Mouse (Mus musculus) forebrain, embryonic 14.5 days (tissue): ENCODE data around the gene Arsa. TPM values are rescaled to one million over a fixed set of nuclear protein-coding genes. Genes with fewer than 3 reads are reported as not detected.

ENCODE experiments used
- ATAC-seq: fragments of 200-750 bp; cut with Nextera tagmentation; 2 replicates; pipeline ENCODE4 v1.8.0; 2017; ENCODE audit warnings: mild to moderate bottlenecking, moderate library complexity
- DNase-seq: peaks from one replicate; pipeline ENCODE4 v3.0.0-alpha.2; 2015; ENCODE audit warnings: low spot score
- H3K27ac ChIP-seq: fragments of 300-500 bp; sonication (generic); 2 replicates; pipeline ENCODE4 v1.5.1; 2014; ENCODE audit warnings: low read depth, mild to moderate bottlenecking, control low read depth, low read length, moderate library complexity
- H3K27me3 ChIP-seq: fragments of 300-500 bp; sonication (generic); replicated peaks from 2 replicates; pipeline ENCODE4 v1.6.1; 2014; ENCODE audit warnings: low read length, control low read depth, mixed read lengths; ENCODE audit not compliant: control insufficient read depth, insufficient read depth
- H3K36me3 ChIP-seq: fragments of 300-500 bp; sonication (generic); 2 replicates; pipeline ENCODE4 v1.6.1; 2014; ENCODE audit warnings: low read length, control low read depth; ENCODE audit not compliant: control insufficient read depth, insufficient read depth
- H3K4me1 ChIP-seq: fragments of 300-500 bp; sonication (generic); 2 replicates; pipeline ENCODE4 v1.6.1; 2014; ENCODE audit warnings: antibody characterized with exemption, low read length, control low read depth; ENCODE audit not compliant: control insufficient read depth, insufficient read depth
- H3K4me2 ChIP-seq: fragments of 300-500 bp; sonication (generic); 2 replicates; pipeline ENCODE4 v1.6.1; 2014; ENCODE audit warnings: mild to moderate bottlenecking, control low read depth, low read length
- H3K4me3 ChIP-seq: fragments of 300-500 bp; sonication (generic); 2 replicates; pipeline ENCODE4 v1.5.1; 2014; ENCODE audit warnings: low read depth, low read length, control low read depth
- H3K9ac ChIP-seq: fragments of 300-500 bp; sonication (generic); 2 replicates; pipeline ENCODE4 v1.6.1; 2014; ENCODE audit warnings: mild to moderate bottlenecking, low read length, control low read depth, moderate library complexity
- H3K9me3 ChIP-seq: fragments of 300-500 bp; sonication (generic); replicated peaks from 2 replicates; pipeline ENCODE4 v1.6.1; 2016; ENCODE audit warnings: low read length, control low read depth, mixed read lengths; ENCODE audit not compliant: control insufficient read depth
- WGBS: fragments of 180-500 bp; shearing (Covaris S2); extraction: QIAGEN DNeasy Blood & Tissue Kit; methylation state at CpG from one replicate; pipeline ENCODE4 v1.1.7; 2014; 5-methylcytosine and 5-hydroxymethylcytosine counted together
- polyA plus RNA-seq: library from polyadenylated mRNA; unstranded; fragments of >200 nt; fragmentation: Nextera tagmentation; extraction: Ambion mirVana; gene quantifications from 2 replicates; pipeline ENCODE4 v1.2.1, GENCODE M21; 2014

The Arsa gene
- polyA plus RNA-seq, 1 experiment from 2014 or later, result 14.0 TPM

DNA sequence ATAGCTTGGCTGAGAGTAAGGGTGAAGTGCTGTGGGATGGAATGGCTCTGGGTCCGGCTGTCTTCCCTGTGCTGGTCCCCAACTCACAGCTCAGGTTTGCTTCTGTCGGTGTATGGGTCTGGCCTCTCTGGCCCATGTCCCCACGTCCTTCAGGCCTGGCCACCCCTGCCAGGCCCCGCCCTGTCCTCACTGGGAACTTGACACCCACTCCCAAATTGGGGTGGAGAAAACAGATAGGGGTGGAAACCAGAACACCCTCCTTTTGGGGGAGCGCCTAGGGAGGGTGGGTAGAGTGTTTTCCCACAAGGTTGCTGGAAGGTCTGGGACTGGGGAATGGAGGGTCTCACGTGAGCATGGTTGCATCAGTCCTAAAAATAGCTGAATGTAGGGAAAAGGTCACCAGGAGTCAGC is 51.5 kb downstream of the Arsa start, which contains the start of gene Cpt1b:
Gene Cpt1b, minus strand, starts transcription at position 153 of the 411 bp plus-strand sequence.
- no peak for ATAC-seq
- peaks cover 25% of the 10 kb centered on the region; the same call in 1 of the 2 replicates for H3K36me3 ChIP-seq
- DNase-seq, result no peak

DNA sequence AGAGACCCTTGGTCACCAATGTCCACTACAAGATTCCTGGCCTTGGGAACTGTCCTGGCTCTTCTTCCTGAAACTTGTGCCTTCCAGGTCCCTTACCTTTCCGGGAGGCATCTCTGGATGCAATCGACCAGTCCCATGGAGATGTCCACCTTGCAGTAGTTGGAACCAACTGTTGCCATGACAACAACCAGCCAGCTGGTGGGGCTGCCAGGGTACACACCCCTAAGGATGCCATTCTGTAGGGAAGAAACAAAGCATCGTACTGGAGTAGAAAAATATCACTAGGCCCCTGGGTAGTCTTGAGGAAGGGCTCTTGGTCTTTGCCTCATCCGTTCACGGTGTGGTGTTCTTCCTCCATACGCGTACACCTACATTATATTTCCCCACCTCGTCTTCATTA is 52.6 kb downstream of the Arsa start:
- no peak for ATAC-seq

More for the DNA sequence above, 51.5 kb downstream of the Arsa start, which contains the start of gene Cpt1b:
- H3K4me1 ChIP-seq, result peaks cover 5% of the 10 kb centered on the region; the same call in 1 of the 2 replicates
- H3K9me3 ChIP-seq, result no peaks in the 10 kb centered on the region
- H3K4me2 ChIP-seq, result no peak within 1 kb of the TSS
- H3K4me3 ChIP-seq, result no peak within 1 kb of the TSS
- WGBS, result 39% methylated on average over 6 of the region's 6 CpGs
- H3K27me3 ChIP-seq, result no peaks in the 10 kb centered on the region
- no peak within 1 kb of the TSS for H3K27ac ChIP-seq
- H3K9ac ChIP-seq, result no peak within 1 kb of the TSS

More for the DNA sequence above, 52.6 kb downstream of the Arsa start:
- H3K36me3 ChIP-seq, result peaks cover 30% of the 10 kb centered on the region
- H3K4me3 ChIP-seq, result no peak overlapping the region
- DNase-seq, result no peak
- no peak overlapping the region for H3K4me2 ChIP-seq
- H3K27ac ChIP-seq, result no peak overlapping the region
- WGBS, result 88% methylated on average over 8 of the region's 8 CpGs
- H3K9me3 ChIP-seq, result no peaks in the 10 kb centered on the region
- H3K27me3 ChIP-seq, result no peaks in the 10 kb centered on the region
- H3K4me1 ChIP-seq, result peaks cover 5% of the 10 kb centered on the region; the same call in 1 of the 2 replicates
- H3K9ac ChIP-seq, result no peak overlapping the region

Other genes with a start within 250 kb of the Arsa start
- 61.8 and 82.8 TPM in 2 replicates for gene Sbf1, start 162.1 kb downstream of the Arsa start, polyA plus RNA-seq
- gene Adm2, start 154.7 kb downstream of the Arsa start, polyA plus RNA-seq, result not detected in 2 replicates
- not detected in 2 replicates for gene Miox, start 143.0 kb downstream of the Arsa start, polyA plus RNA-seq
- gene Lmf2, start 121.8 kb downstream of the Arsa start, polyA plus RNA-seq, result 19.9 and 22.1 TPM in 2 replicates
- 132 and 141 TPM in 2 replicates for gene Ncaph2, start 121.7 kb downstream of the Arsa start, polyA plus RNA-seq
- 14.7 and 16.4 TPM in 2 replicates for gene Sco2, start 103.6 kb downstream of the Arsa start, polyA plus RNA-seq
- gene Tymp, start 100.4 kb downstream of the Arsa start, polyA plus RNA-seq, result 2.4 and 2.8 TPM in 2 replicates
- 2.8 and 2.9 TPM in 2 replicates for gene Odf3b, start 98.1 kb downstream of the Arsa start, polyA plus RNA-seq
- not detected in 2 replicates for gene Klhdc7b, start 92.5 kb downstream of the Arsa start, polyA plus RNA-seq
- not detected in 2 replicates for gene Syce3, start 66.9 kb downstream of the Arsa start, polyA plus RNA-seq
- 0.79 and 0.89 TPM in 2 replicates for gene Cpt1b, start 51.6 kb downstream of the Arsa start, polyA plus RNA-seq
- gene C730034F03Rik, start 47.8 kb downstream of the Arsa start, polyA plus RNA-seq, result 1.3 and 2.0 TPM in 2 replicates
- gene Gm44502, start 47.7 kb downstream of the Arsa start, polyA plus RNA-seq, result not detected in 2 replicates
- 59.3 and 66.3 TPM in 2 replicates for gene Chkb, start 47.5 kb downstream of the Arsa start, polyA plus RNA-seq
- 32.1 and 45.0 TPM in 2 replicates for gene Mapk8ip2, start 23.5 kb downstream of the Arsa start, polyA plus RNA-seq
- 4.8 and 6.0 TPM in 2 replicates for gene Shank3, start 22.2 kb upstream of the Arsa start, polyA plus RNA-seq
- 0.63 and 1.2 TPM in 2 replicates for gene Acr, start 90.9 kb upstream of the Arsa start, polyA plus RNA-seq
- 61.9 and 67.0 TPM in 2 replicates for gene Rabl2, start 114.5 kb upstream of the Arsa start, polyA plus RNA-seq